Mouse (Mus musculus) lung, adult 2 months (tissue): ENCODE measurements around the gene Zfr2. TPM values are rescaled to one million over a fixed set of nuclear protein-coding genes. Genes with fewer than 3 reads are reported as not detected.
A peak's percentile ranks its signal among the peaks of the same experiment; 100 is the strongest.

ENCODE experiments used
- DNase-seq: peaks from one replicate; pipeline ENCODE4 v3.0.0; 2022
- H3K4me1 ChIP-seq: fragments of 200-500 bp; 2 replicates; pipeline ENCODE4 v1.6.1; 2011; ENCODE audit warnings: low read length; ENCODE audit not compliant: control insufficient read depth, insufficient read depth
- H3K4me3 ChIP-seq: fragments of 200-500 bp; replicated peaks from 2 replicates; pipeline ENCODE3; 2011; ENCODE audit warnings: low read depth, mild to moderate bottlenecking, control low read depth, low read length; ENCODE audit errors: extremely low read depth
- CTCF ChIP-seq: fragments of 200-500 bp; IDR thresholded peaks from 2 replicates; pipeline ENCODE4 v1.5.1; 2011; ENCODE audit warnings: mild to moderate bottlenecking, low read length, control low read depth; ENCODE audit not compliant: insufficient read depth
- POLR2A ChIP-seq: fragments of 200-500 bp; IDR thresholded peaks from 2 replicates; pipeline ENCODE4 v1.6.1; 2011; ENCODE audit warnings: low read depth, mild to moderate bottlenecking, control low read depth, low read length, borderline replicate concordance; ENCODE audit errors: extremely low read depth
- WGBS: fragments of 180-500 bp; shearing (Covaris S2); methylation state at CpG from one replicate; pipeline ENCODE4 v1.1.7; 2018; 5-methylcytosine and 5-hydroxymethylcytosine counted together
- polyA plus RNA-seq: library from polyadenylated mRNA; depleted of rRNA; stranded (reverse); fragments of >200 nt; gene quantifications from 2 replicates; pipeline ENCODE4 v1.2.3, GENCODE M21; 2012

The Zfr2 gene
- polyA plus RNA-seq, 1 experiment = 10.0 TPM

GRCm38 (mm10) chr10:81244146-81244545, 11.2 kb downstream of the Zfr2 start:
- DNase-seq = no peak
- Histone ChIP-seq H3K4me3 (no peak overlapping the region), H3K4me1 (peaks cover 3% of the 10 kb centered on the region; the same call in 1 of the 2 replicates)
- WGBS = 75% methylated on average over 4 of the region's 4 CpGs
- TF ChIP-seq CTCF = no peak
- no peak for TF ChIP-seq POLR2A

DNA sequence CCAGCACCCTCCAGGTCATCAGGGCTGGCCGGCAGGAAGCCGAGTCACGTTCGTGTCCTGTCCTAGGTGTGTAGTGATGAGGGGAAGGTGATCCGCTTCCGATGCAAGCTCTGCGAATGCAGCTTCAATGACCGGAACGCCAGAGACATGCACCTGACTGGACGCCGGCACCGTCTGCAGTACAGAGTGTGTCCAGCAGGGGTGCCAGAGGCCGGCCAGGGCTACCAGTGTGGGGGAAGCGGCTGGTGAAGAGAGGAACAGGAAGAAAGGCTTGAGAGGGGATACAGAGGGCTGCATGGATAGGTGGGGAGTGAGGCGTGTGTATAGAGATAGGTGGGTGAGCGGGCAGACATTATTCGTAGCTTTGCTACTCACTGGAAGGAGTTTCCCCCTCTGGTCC, 11.6 kb downstream of the Zfr2 start:
- Histone ChIP-seq H3K4me1 (peaks cover 3% of the 10 kb centered on the region; the same call in 1 of the 2 replicates), H3K4me3 (no peak overlapping the region)
- DNase-seq = peak; percentile 85
- 9% methylated on average over 17 of the region's 17 CpGs for WGBS
- TF ChIP-seq CTCF (peak; percentile 71), POLR2A (no peak)

GRCm38 (mm10) chr10:81245166-81245565, 12.2 kb downstream of the Zfr2 start:
- Histone ChIP-seq H3K4me1 (peaks cover 3% of the 10 kb centered on the region; the same call in 1 of the 2 replicates), H3K4me3 (no peak overlapping the region)
- TF ChIP-seq CTCF (no peak), POLR2A (no peak)
- DNase-seq = no peak
- 86% methylated on average over 6 of the region's 6 CpGs for WGBS

DNA sequence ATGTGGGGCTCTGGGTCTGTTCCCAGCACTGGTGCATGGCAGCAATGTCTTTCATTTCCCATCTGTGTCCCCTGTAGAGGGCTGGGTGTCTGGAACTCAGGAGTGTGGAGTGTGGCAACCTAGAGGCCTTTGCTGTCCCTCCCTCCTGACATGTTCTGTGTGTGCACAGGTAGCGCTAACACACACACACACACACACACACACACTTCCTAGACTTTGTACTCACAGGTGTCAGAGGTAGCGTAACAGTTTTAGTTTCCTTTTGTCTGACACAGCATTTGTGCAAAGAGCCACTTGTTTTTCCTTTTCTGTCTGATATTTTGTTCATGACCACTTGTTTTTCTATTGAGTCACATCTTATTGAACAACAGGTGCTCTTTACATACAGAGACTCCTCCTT, 14.8 kb downstream of the Zfr2 start:
- TF ChIP-seq CTCF (no peak), POLR2A (no peak)
- Histone ChIP-seq H3K4me3 (no peak overlapping the region), H3K4me1 (peaks cover 3% of the 10 kb centered on the region; the same call in 1 of the 2 replicates)
- WGBS = 96% methylated on average over 2 of the region's 2 CpGs
- no peak for DNase-seq

- no peak for TF ChIP-seq POLR2A
- TF ChIP-seq CTCF = no peak
- no peak for DNase-seq
- no peak overlapping the region for H3K4me3 ChIP-seq
- H3K4me1 ChIP-seq = peaks cover 1% of the 10 kb centered on the region; the same call in 1 of the 2 replicates
- 78% methylated on average over 8 of the region's 8 CpGs for WGBS
These were observed 16.5 kb downstream of the Zfr2 start for GRCm38 (mm10) chr10:81249442-81249841.

DNA sequence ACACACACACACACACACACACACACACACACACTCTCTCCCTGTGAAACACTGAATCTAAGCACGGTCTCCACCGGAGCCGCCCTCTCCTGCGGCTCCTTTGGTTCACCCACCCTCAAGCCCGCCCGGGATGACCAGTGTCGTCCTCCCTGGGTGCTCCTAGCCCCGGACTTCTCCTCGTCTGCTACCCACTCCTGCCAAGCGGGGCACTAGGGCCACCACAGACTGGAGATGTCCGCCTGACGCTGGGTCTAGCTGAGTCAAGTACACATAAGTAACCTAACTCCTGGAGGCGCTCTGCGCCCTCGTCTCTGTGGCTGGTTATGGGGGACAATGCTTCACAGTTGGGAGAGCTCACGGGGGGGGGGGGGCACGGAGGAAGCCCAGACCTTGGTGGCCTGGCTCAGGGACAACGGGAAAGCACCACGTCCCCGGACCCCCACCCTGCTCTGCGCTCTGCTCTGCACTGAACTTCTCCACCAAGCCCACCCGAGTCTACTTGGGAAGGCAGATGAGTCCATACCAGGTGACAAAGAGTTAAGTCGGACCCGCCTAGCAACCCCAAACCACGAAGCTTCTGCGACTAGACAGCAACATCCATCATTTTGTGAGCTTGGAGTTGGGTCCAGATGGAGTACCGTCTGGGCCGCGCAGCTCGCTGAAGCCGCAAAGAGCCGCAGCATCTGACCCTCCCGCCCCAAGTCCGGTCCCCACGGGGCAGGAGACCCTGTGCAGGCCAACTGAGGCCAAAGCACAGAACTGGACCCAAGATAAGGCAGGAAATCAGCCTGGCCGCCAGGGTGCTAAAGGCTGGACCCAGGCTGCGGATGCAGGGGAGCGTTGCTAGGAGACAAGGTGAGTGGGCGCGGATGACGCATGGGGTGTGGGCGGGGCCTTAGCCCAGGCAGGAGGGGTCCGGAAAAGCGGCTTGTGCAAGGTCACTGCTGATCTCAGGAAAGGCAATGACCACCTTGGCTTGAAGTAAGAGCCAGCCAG, 19.8 kb downstream of the Zfr2 start, which contains the start of gene Matk:
Gene Matk (plus strand): TSS at position 512 of the 996 bp plus-strand sequence.
- H3K4me1 ChIP-seq = no peaks in the 10 kb centered on the region
- no peak for DNase-seq
- no peak for TF ChIP-seq POLR2A
- no peak for TF ChIP-seq CTCF
- H3K4me3 ChIP-seq = no peak within 1 kb of the TSS
- WGBS = 8% methylated on average over 44 of the region's 44 CpGs

DNA sequence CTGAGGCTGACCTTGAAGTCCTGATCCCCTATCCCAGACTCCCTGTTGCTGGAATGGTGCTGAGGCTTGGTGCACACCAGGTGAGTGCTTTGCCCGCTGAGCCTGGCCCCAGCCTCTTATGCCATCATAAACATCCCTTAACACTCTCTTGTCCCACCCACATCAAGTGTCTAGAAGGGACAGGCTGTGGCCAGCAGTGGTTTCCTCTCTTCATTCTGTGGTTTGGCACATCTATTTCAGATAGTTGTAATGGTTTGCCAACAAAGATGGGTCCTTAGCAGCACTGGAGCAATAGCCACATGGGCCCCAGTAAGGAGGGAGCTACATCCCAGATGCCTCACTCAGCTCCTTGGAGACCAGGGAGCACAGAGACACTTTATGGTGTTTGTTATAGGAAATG, 21.9 kb downstream of the Zfr2 start:
- WGBS = 39% methylated on average over 1 of the region's 1 CpGs
- no peak for DNase-seq
- H3K4me1 ChIP-seq = no peaks in the 10 kb centered on the region
- no peak for TF ChIP-seq POLR2A
- no peak for TF ChIP-seq CTCF
- no peak overlapping the region for H3K4me3 ChIP-seq

DNA sequence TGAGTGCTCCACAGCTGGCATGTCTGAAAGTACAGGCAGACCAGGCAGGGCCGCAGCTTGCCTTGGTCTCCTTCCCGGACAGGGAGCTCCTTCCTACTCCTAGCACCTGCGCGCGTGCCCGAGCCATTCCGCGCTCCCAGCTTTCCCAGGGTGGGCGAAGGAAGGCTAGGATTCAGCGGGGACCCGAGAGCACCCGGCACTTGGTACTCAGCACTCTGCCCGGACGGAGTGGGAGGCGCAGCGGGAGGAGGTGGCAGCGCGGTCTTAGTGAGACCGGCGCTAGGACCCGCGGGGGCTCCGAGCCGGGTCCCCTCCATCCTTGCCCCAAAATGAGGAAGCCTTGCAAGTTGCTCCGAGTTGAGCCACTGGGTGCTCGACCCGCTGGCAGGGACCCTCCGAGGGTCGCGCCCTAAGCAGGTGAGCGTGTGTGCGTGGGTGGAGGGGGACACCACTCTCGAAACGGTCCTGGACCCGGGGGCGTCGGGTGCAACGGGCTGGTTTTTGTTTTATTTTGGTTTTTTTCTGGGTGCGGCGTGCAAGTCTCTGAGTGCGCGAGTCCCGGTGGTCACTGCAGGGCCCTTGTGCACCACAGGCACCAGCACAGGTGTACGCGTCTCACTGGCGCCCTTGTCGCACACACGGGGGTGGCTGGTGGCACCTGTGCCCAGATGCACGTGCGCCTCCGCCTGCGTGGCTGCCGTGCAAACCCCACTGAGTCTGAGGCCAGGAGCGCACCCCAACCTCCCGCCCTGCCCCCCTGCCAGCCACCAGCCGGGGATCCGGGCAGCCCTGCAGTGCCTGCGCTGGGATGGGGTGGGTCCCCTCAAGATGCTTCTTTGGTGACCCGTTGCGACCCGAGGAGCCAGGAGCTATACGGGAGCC, 24.4 kb downstream of the Zfr2 start:
- 2% methylated on average over 57 of the region's 62 CpGs for WGBS
- Histone ChIP-seq H3K4me1 (no peaks in the 10 kb centered on the region), H3K4me3 (peak overlapping the region; percentile 21)
- no peak for TF ChIP-seq POLR2A
- TF ChIP-seq CTCF = no peak
- DNase-seq = no peak

DNA sequence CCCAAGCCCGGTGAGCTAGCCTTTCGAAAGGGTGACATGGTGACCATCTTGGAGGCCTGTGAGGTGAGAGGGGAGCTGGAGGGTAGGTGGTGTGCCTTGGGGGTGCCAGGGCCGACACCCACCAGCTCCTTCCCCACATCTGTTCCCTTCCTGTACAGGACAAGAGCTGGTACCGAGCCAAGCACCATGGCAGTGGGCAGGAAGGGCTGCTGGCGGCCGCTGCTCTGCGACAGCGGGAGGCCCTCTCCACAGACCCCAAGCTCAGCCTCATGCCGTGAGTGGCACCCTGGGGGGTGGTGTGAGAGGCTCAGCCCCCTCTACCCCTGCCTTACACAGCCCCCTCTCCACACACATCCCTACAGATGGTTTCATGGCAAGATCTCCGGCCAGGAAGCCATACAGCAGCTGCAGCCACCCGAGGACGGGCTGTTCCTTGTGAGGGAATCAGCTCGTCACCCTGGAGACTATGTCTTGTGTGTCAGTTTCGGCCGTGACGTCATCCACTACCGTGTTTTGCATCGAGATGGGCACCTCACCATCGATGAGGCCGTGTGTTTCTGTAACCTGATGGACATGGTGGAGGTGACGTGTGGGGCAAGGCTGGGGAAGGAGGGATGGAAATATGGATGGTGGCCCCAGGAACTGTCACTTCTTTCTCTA, 26.4 kb downstream of the Zfr2 start:
- no peak for DNase-seq
- Histone ChIP-seq H3K4me1 (no peaks in the 10 kb centered on the region), H3K4me3 (no peak overlapping the region)
- TF ChIP-seq POLR2A (no peak), CTCF (no peak)
- WGBS = 43% methylated on average over 21 of the region's 21 CpGs
